Mouse (Mus musculus): ENCODE results near the gene Camsap3.

DNA sequence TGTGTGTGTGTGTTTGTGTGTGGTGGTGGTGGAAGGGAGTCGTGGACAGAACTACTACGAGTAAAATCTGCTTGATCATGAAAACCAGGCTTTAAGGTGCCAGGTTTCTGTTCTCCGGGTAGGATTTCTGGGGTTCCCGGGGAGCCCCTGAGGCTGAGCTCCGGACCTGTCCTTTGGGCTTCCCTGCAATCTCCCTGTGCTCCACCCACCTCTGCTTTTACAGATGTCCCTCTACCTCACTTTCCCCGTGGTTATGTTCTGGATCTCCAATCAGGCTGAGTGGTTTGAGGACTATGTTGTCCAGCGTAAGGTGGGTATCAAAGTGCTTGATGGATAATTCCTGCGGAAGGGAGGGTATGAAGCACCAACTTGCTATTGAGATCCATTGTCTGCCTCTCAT lies 35.0 kb downstream of the Camsap3 start:
- TF ChIP-seq CTCF (IDR thresholded peaks at IDR 0.05) (no peak), EP300 (IDR thresholded peaks at IDR 0.05) (no peak)

Measured in lung, postnatal 0 days (tissue).